Mouse (Mus musculus): Measurements from ENCODE around the gene Prox1. TPM values are rescaled to one million over a fixed set of nuclear protein-coding genes. Genes with fewer than 3 reads are reported as not detected.

Prox1 gene
- total RNA-seq, 2 experiments from 2014 or later, result 7.3 to 7.4 TPM

DNA sequence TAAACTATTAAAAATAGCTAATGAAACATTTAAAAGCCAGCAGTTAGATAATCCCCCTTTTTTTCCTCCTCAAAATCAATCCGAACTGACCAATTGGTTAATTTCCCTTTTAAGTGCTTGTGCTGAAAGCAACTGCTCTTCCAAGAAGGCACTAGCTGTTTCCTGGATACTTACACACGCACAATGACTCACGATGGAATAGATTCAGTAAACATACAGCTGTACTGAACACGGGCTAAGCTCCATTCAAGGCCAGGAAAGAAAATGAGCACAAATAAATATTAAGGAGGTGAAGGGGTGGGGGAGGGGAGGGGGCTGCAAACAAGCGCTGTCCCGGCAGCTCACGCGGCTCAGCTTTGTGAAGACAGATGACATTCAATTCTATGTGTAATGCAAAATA is 14.8 kb downstream of the Prox1 start:
- intact Hi-C loops (cut with DNase I), result no loop called here
- DNase-seq (ENCODE audit: extremely low spot score in 1 of 2, low spot score in 2 of 2), result no peak
- no peak for TF ChIP-seq CTCF (IDR thresholded peaks at IDR 0.05)
- Histone ChIP-seq H3K4me3 (no peak overlapping the region), H3K27ac (no peak overlapping the region)

DNA sequence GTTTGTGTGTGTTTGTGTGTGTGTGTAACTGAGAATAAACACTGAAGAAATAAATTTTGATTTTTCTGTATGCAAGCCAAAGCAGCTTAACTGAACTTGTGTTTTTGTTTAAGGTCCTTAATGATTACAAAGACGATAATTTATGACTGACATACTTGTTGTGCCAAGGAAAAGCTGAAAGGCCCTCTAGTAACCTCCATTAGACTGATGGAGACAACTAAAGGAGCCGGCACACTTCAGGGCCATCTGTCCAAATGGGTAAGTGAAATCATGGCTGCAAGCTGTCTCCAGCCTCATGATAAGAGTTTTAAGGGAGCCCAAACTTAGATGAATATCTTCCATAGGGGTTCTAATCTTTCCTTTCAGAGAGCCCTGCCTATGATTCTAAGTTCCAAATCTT is 15.5 kb downstream of the Prox1 start:
- intact Hi-C loops (cut with DNase I), result no loop called here
- DNase-seq (ENCODE audit: extremely low spot score in 1 of 2, low spot score in 2 of 2), result no peak
- Histone ChIP-seq H3K4me3 (no peak overlapping the region), H3K27ac (no peak overlapping the region)
- no peak for TF ChIP-seq CTCF (IDR thresholded peaks at IDR 0.05)

- DNase-seq (ENCODE audit: extremely low spot score in 1 of 2, low spot score in 2 of 2), result no peak
- intact Hi-C loops (cut with DNase I), result no loop called here
- H3K4me3 ChIP-seq, result no peak overlapping the region
- no peak overlapping the region for H3K27ac ChIP-seq
- TF ChIP-seq CTCF (IDR thresholded peaks at IDR 0.05), result no peak
These were observed 16.2 kb downstream of the Prox1 start for GRCm38 (mm10) chr1:190154292-190154691.

DNA sequence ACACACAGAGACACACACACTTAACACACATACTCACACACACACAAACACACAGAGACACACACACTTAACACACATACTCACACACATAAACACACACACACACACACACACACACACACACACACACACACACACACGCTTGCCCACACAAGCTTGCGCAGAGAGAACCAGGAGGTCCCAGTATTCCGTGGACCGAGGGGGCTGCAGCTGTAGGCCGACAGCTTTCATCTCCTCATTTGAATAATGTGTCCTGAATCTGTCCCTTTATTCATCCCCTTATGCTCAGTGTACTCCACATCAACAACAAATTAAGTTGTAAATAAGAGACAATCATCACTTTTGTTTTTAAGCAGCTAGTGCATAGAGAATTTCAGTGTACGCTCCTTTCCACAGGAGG is 17.9 kb downstream of the Prox1 start:
- Histone ChIP-seq H3K4me3 (no peak overlapping the region), H3K27ac (no peak overlapping the region)
- no peak for TF ChIP-seq CTCF (IDR thresholded peaks at IDR 0.05)
- intact Hi-C loops (cut with DNase I), result no loop called here
- no peak for DNase-seq (ENCODE audit: extremely low spot score in 1 of 2, low spot score in 2 of 2)

GRCm38 (mm10) chr1:190149233-190149741 is 21.2 kb downstream of the Prox1 start:
- intact Hi-C loops (cut with DNase I), result no loop called here
- H3K4me3 ChIP-seq, result no peak overlapping the region
- no peak for DNase-seq (ENCODE audit: extremely low spot score in 1 of 2, low spot score in 2 of 2)
- H3K27ac ChIP-seq, result no peak overlapping the region
- no peak for TF ChIP-seq CTCF (IDR thresholded peaks at IDR 0.05)

DNA sequence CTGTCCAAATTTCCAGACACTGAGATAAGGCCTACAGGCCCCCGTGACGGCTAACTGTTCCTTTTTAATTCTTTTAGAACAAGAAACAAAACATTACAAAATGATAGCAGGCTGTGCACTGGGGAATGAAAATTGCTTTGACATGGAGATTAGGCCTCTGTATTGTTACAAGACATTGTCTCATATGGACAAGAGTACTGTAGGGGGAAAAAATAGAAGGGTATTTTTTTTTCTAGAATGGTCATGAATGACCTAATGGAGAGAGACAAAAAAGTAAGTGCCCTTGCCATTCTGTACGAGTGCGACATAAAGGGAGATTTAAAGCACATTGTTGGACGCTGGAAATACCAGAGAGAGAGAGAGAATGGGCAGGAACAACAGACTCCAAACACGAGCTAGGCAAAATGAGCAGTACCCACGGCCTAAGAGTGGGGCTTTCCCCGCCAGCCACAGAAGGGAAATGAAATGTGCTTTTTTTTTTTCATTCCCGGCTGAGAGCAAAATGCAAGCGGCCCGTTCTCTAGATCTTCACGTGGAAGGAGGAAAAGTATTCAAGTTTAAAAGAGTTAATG is 21.8 kb downstream of the Prox1 start:
- TF ChIP-seq CTCF (IDR thresholded peaks at IDR 0.05), result no peak
- H3K4me3 ChIP-seq, result no peak overlapping the region

GRCm38 (mm10) chr1:190147816-190148215 is 22.7 kb downstream of the Prox1 start:
- no peak overlapping the region for H3K4me3 ChIP-seq
- H3K27ac ChIP-seq, result no peak overlapping the region
- TF ChIP-seq CTCF (IDR thresholded peaks at IDR 0.05), result no peak
- DNase-seq (ENCODE audit: extremely low spot score in 1 of 2, low spot score in 2 of 2), result no peak
- intact Hi-C loops (cut with DNase I), result no loop called here

More for the DNA sequence above, 21.8 kb downstream of the Prox1 start:
- intact Hi-C loops (cut with DNase I), result no loop called here
- DNase-seq (ENCODE audit: extremely low spot score in 1 of 2, low spot score in 2 of 2), result no peak
- H3K27ac ChIP-seq, result no peak overlapping the region

GRCm38 (mm10) chr1:190144416-190144815 is 26.1 kb downstream of the Prox1 start:
- Histone ChIP-seq H3K27ac (no peak overlapping the region), H3K4me3 (no peak overlapping the region)
- intact Hi-C loops (cut with DNase I), result no loop called here
- no peak for TF ChIP-seq CTCF (IDR thresholded peaks at IDR 0.05)
- DNase-seq (ENCODE audit: extremely low spot score in 1 of 2, low spot score in 2 of 2), result no peak

DNA sequence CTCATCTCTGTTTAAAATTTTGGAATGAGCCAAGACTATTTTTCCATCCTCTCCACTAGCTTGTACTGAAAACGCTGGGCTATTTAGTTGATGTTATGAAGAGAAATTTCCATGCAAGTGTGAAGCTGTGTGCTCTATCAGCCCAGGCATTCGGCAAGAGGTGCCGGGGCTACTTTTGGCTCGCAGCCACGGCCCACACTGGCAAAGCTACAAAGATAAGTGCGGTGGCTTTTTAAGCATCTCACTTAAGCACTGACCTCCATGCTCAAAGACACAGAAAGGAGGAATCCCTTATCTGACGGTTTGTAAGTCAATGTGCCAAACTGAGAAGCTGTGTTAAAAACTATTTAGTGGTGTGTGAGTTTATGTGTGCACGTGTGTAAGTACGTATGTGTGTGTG is 26.9 kb downstream of the Prox1 start:
- TF ChIP-seq CTCF (IDR thresholded peaks at IDR 0.05), result no peak
- no peak overlapping the region for H3K27ac ChIP-seq

GRCm38 (mm10) chr1:190142584-190142983 is 27.9 kb downstream of the Prox1 start:
- no peak overlapping the region for H3K27ac ChIP-seq
- no peak overlapping the region for H3K4me3 ChIP-seq
- no peak for TF ChIP-seq CTCF (IDR thresholded peaks at IDR 0.05)
- intact Hi-C loops (cut with DNase I), result no loop called here
- no peak for DNase-seq (ENCODE audit: extremely low spot score in 1 of 2, low spot score in 2 of 2)

More for the DNA sequence above, 26.9 kb downstream of the Prox1 start:
- no peak overlapping the region for H3K4me3 ChIP-seq
- no peak for DNase-seq (ENCODE audit: extremely low spot score in 1 of 2, low spot score in 2 of 2)
- intact Hi-C loops (cut with DNase I), result no loop called here

DNA sequence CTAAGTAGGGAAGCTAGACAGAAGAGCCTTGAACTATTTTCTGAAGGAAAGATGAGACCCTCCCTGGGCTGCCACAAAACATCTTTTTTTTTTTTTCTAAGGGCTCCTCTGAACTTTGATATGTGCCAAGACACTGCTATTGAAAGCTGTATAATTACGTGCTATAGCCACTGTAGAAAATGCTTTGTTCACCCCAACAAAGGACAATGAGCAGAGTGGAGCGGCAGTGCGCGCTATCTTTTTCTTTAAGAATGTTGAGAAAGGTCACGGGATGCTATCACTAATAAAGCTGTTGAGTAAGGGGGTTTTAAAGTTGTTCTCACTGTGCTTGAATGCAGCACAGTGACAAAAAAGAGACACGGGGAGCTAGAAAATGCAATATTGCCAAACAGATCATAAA is 30.0 kb downstream of the Prox1 start:
- H3K4me3 ChIP-seq, result no peak overlapping the region
- intact Hi-C loops (cut with DNase I), result no loop called here
- DNase-seq (ENCODE audit: extremely low spot score in 1 of 2, low spot score in 2 of 2), result no peak
- H3K27ac ChIP-seq, result no peak overlapping the region; the same call in 1 of the 2 replicates
- no peak for TF ChIP-seq CTCF (IDR thresholded peaks at IDR 0.05)

GRCm38 (mm10) chr1:190139711-190140405 is 30.7 kb downstream of the Prox1 start:
- H3K4me3 ChIP-seq, result no peak overlapping the region
- intact Hi-C loops (cut with DNase I), result no loop called here
- no peak for DNase-seq (ENCODE audit: extremely low spot score in 1 of 2, low spot score in 2 of 2)
- no peak overlapping the region for H3K27ac ChIP-seq
- no peak for TF ChIP-seq CTCF (IDR thresholded peaks at IDR 0.05)

DNA sequence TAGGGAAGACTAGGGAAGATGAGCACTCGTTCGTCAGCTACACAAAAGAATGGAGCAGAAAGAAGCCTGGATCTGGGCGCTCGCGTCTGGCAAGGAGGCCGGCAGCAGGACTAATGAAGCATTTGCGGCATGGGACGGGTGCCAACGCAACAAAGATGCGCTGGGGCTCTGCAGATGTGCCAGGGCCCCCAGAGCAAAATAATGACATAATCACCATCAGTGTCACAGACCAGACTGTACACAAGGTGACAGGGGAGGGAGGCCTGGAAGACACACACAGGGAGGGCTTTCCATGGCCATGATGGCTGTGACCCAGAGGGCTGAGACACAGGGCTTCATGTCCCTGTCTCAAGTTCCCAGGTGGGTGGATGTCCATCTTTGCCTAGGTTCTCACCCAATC is 32.6 kb downstream of the Prox1 start:
- Histone ChIP-seq H3K27ac (no peak overlapping the region), H3K4me3 (no peak overlapping the region)
- intact Hi-C loops (cut with DNase I), result no loop called here
- DNase-seq (ENCODE audit: extremely low spot score in 1 of 2, low spot score in 2 of 2), result peak in 1 of 2 experiments; percentile 11
- TF ChIP-seq CTCF (IDR thresholded peaks at IDR 0.05), result no peak

Measured in left cerebral cortex, adult 2 months (tissue).